Mouse (Mus musculus) limb, embryonic 14.5 days (tissue): ENCODE measurements around the gene Fchsd2. TPM values are rescaled to one million over a fixed set of nuclear protein-coding genes. Genes with fewer than 3 reads are reported as not detected.

Experiments used
- ATAC-seq: fragments of 200-750 bp; cut with Nextera tagmentation; 2 replicates; pipeline ENCODE4 v1.8.0; 2017; ENCODE audit warnings: low read depth, moderate number of reproducible peaks, moderate TSS enrichment; ENCODE audit not compliant: low FRiP score
- DNase-seq: peaks from one replicate; pipeline ENCODE4 v3.0.0-alpha.2; 2015; ENCODE audit warnings: low spot score
- H3K27ac ChIP-seq: fragments of 300-500 bp; sonication (generic); replicated peaks from 2 replicates; pipeline ENCODE4 v1.5.1; 2014; ENCODE audit warnings: low read depth, mild to moderate bottlenecking, low read length, moderate library complexity, mixed read lengths
- H3K27me3 ChIP-seq: fragments of 300-500 bp; sonication (generic); 2 replicates; pipeline ENCODE4 v1.6.1; 2014; ENCODE audit warnings: low read length, mixed read lengths; ENCODE audit not compliant: control insufficient read depth, insufficient read depth
- H3K36me3 ChIP-seq: fragments of 300-500 bp; sonication (generic); 2 replicates; pipeline ENCODE4 v1.6.1; 2014; ENCODE audit warnings: mild to moderate bottlenecking, low read length, moderate library complexity, mixed read lengths; ENCODE audit not compliant: control insufficient read depth, insufficient read depth
- H3K4me1 ChIP-seq: fragments of 300-500 bp; sonication (generic); 2 replicates; pipeline ENCODE4 v1.6.1; 2014; ENCODE audit warnings: antibody characterized with exemption, low read length, mixed read lengths; ENCODE audit not compliant: control insufficient read depth, insufficient read depth
- H3K4me2 ChIP-seq: fragments of 300-500 bp; sonication (generic); replicated peaks from 2 replicates; pipeline ENCODE4 v1.6.1; 2014; ENCODE audit warnings: low read depth, mild to moderate bottlenecking, low read length, moderate library complexity; ENCODE audit not compliant: severe bottlenecking
- H3K4me3 ChIP-seq: fragments of 300-500 bp; sonication (generic); replicated peaks from 2 replicates; pipeline ENCODE4 v1.5.1; 2014; ENCODE audit warnings: low read length
- H3K9ac ChIP-seq: fragments of 300-500 bp; sonication (generic); 2 replicates; pipeline ENCODE4 v1.6.1; 2014; ENCODE audit warnings: mild to moderate bottlenecking, low read depth, low read length, moderate library complexity; ENCODE audit not compliant: severe bottlenecking
- H3K9me3 ChIP-seq: fragments of 300-500 bp; sonication (generic); 2 replicates; pipeline ENCODE4 v1.6.1; 2016; ENCODE audit warnings: low read length; ENCODE audit not compliant: control insufficient read depth
- POLR2A ChIP-seq: fragments of 200-500 bp; IDR thresholded peaks from 2 replicates; pipeline ENCODE4 v1.8.0; 2012; ENCODE audit warnings: inconsistent platforms, mild to moderate bottlenecking, moderate library complexity, borderline replicate concordance; ENCODE audit not compliant: insufficient read depth, insufficient read length; ENCODE audit errors: extremely low read depth
- WGBS: fragments of 180-500 bp; shearing (Covaris S2); extraction: QIAGEN DNeasy Blood & Tissue Kit; methylation state at CpG from one replicate; pipeline ENCODE4 v1.1.7; 2014; 5-methylcytosine and 5-hydroxymethylcytosine counted together
- polyA plus RNA-seq, 2 experiments: library from polyadenylated mRNA; depleted of rRNA in 1 of 2; stranded (reverse) in 1 of 2; unstranded in 1 of 2; fragments of >200 nt; fragmentation: Nextera tagmentation in 1 of 2; extraction: Ambion mirVana in 1 of 2; gene quantifications; 2 replicates each; pipeline versions ENCODE4 v1.2.1 to v1.2.3; 2012 to 2014

Fchsd2 gene
- polyA plus RNA-seq (2012; rRNA removed), result 21.9 and 22.0 TPM in 2 replicates
- polyA plus RNA-seq (2014; fragmentation: Nextera tagmentation; extraction: Ambion mirVana), result 19.9 and 24.5 TPM in 2 replicates

GRCm38 (mm10) chr7:101092618-101093017, at the start of gene Fchsd2:
TSS of gene Fchsd2 (plus strand) at chr7:101092863.
- DNase-seq (no peak), ATAC-seq (no peak)
- no peak for TF ChIP-seq POLR2A
- Histone ChIP-seq H3K4me2 (no peak within 1 kb of the TSS), H3K9me3 (no peaks in the 10 kb centered on the region), H3K27me3 (no peaks in the 10 kb centered on the region), H3K9ac (0 out of 2 replicates have a peak within 1 kb of the TSS, but pooled peaks have one; percentile 16), H3K4me1 (no peaks in the 10 kb centered on the region), H3K36me3 (no peaks in the 10 kb centered on the region), H3K27ac (0 out of 2 replicates have a peak within 1 kb of the TSS, but pooled peaks have one; percentile 26), H3K4me3 (no peak within 1 kb of the TSS)
- 52% methylated on average over 7 of the region's 7 CpGs for WGBS

GRCm38 (mm10) chr7:101043846-101044541, 48.7 kb upstream of the Fchsd2 start:
- Histone ChIP-seq H3K4me2 (no peak overlapping the region), H3K4me3 (no peak overlapping the region), H3K9ac (no peak overlapping the region), H3K9me3 (no peaks in the 10 kb centered on the region), H3K27me3 (no peaks in the 10 kb centered on the region), H3K4me1 (no peaks in the 10 kb centered on the region), H3K36me3 (no peaks in the 10 kb centered on the region), H3K27ac (no peak overlapping the region)
- no peak for TF ChIP-seq POLR2A
- ATAC-seq (no peak), DNase-seq (no peak)
- WGBS, result 66% methylated on average over 8 of the region's 8 CpGs

- no peak for TF ChIP-seq POLR2A
- H3K4me2 ChIP-seq, result no peak overlapping the region
- H3K9me3 ChIP-seq, result no peaks in the 10 kb centered on the region
- H3K27ac ChIP-seq, result no peak overlapping the region
- no peak for DNase-seq
- H3K36me3 ChIP-seq, result no peaks in the 10 kb centered on the region
- 65% methylated on average over 5 of the region's 5 CpGs for WGBS
- no peaks in the 10 kb centered on the region for H3K27me3 ChIP-seq
- no peaks in the 10 kb centered on the region for H3K4me1 ChIP-seq
- no peak overlapping the region for H3K4me3 ChIP-seq
- ATAC-seq, result no peak
- no peak overlapping the region for H3K9ac ChIP-seq
These were observed 44.4 kb upstream of the Fchsd2 start for GRCm38 (mm10) chr7:101048247-101048646.

- DNase-seq (no peak), ATAC-seq (no peak)
- no peaks in the 10 kb centered on the region for H3K36me3 ChIP-seq
- H3K4me1 ChIP-seq, result no peaks in the 10 kb centered on the region
- no peaks in the 10 kb centered on the region for H3K9me3 ChIP-seq
- H3K27ac ChIP-seq, result no peak overlapping the region
- no peak overlapping the region for H3K9ac ChIP-seq
- WGBS, result 82% methylated on average over 7 of the region's 7 CpGs
- no peak overlapping the region for H3K4me2 ChIP-seq
- no peak for TF ChIP-seq POLR2A
- H3K4me3 ChIP-seq, result no peak overlapping the region
- no peaks in the 10 kb centered on the region for H3K27me3 ChIP-seq
These were observed 43.2 kb upstream of the Fchsd2 start for GRCm38 (mm10) chr7:101049326-101050087.

GRCm38 (mm10) chr7:101050724-101051550, 41.7 kb upstream of the Fchsd2 start:
- H3K27ac ChIP-seq, result no peak overlapping the region
- no peak overlapping the region for H3K9ac ChIP-seq
- H3K27me3 ChIP-seq, result no peaks in the 10 kb centered on the region
- no peak for TF ChIP-seq POLR2A
- ATAC-seq, result no peak
- no peaks in the 10 kb centered on the region for H3K4me1 ChIP-seq
- H3K9me3 ChIP-seq, result no peaks in the 10 kb centered on the region
- no peak overlapping the region for H3K4me2 ChIP-seq
- no peak overlapping the region for H3K4me3 ChIP-seq
- H3K36me3 ChIP-seq, result no peaks in the 10 kb centered on the region
- no peak for DNase-seq
- 68% methylated on average over 13 of the region's 13 CpGs for WGBS
